Mouse (Mus musculus) layer of hippocampus, adult 8-10 months (tissue): ENCODE results near the gene Pcbp3. TPM values are rescaled to one million over a fixed set of nuclear protein-coding genes. Genes with fewer than 3 reads are reported as not detected.

ENCODE experiments used
- total RNA-seq, 4 experiments: library from RNA; stranded (reverse); gene quantifications; 2 replicates each; pipeline ENCODE4 v1.2.4; 2022

Pcbp3 gene
- total RNA-seq, 4 experiments from 2014 or later, result 58.1 to 68.9 (median 61.3) TPM

Other genes with a start within 250 kb of the Pcbp3 start
- gene Col6a1, start 235.7 kb downstream of the Pcbp3 start, total RNA-seq, result 10 to 100 TPM; 31.2 to 46.8 (median 38.5) TPM
- gene Slc19a1, start 70.4 kb upstream of the Pcbp3 start, total RNA-seq, result 10 to 100 TPM; 17.4 to 28.6 (median 22.8) TPM
- 1 to 10 TPM; 3.9 to 4.5 (median 4.3) TPM for gene Col18a1, start 204.7 kb upstream of the Pcbp3 start, total RNA-seq